Mouse (Mus musculus) Patski (cell line): Measurements from ENCODE around the gene Ccnd1. TPM values are rescaled to one million over a fixed set of nuclear protein-coding genes. Genes with fewer than 3 reads are reported as not detected.

Source experiments
- ATAC-seq: fragments of 100-300 bp; one replicate; pipeline ENCODE4 v1.8.0; 2021
- CTCF ChIA-PET: fragments of 350-600 bp; sonication (Branson Sonifier 250); formaldehyde crosslinking; loops from one replicate; lab custom pipeline; 2022; ENCODE audit warnings: inconsistent platforms; lab: Charles Lee
- POLR2A ChIA-PET: fragments of 350-600 bp; sonication (Branson Sonifier 250); formaldehyde crosslinking; loops from one replicate; lab custom pipeline; 2022; ENCODE audit warnings: antibody characterized with exemption, inconsistent platforms; lab: Charles Lee
- DNase-seq: peaks from one replicate; pipeline ENCODE4 v3.0.0-alpha.2; 2011; ENCODE audit warnings: low read depth, low spot score
- H3K27me3 ChIP-seq: fragments of 371-371 bp; one replicate; pipeline ENCODE4 v1.5.1; 2021
- CTCF ChIP-seq: fragments of 100-300 bp; IDR thresholded peaks from one replicate; pipeline ENCODE4 v1.5.1; 2021
- in situ Hi-C: fragments of 300-500 bp; cut with MboI; formaldehyde crosslinking; loops from 3 replicates; pipeline ENCODE4 v1.11.1; 2018; ENCODE audit warnings: low pct_unique_long_range_greater_than_20kb, mixed read lengths
- polyA plus RNA-seq: library from polyadenylated mRNA; unstranded; gene quantifications from one replicate; pipeline ENCODE4 v1.2.3, GENCODE M21; 2021

Gene Ccnd1
- polyA plus RNA-seq, 1 experiment from 2014 or later: 110 TPM

DNA sequence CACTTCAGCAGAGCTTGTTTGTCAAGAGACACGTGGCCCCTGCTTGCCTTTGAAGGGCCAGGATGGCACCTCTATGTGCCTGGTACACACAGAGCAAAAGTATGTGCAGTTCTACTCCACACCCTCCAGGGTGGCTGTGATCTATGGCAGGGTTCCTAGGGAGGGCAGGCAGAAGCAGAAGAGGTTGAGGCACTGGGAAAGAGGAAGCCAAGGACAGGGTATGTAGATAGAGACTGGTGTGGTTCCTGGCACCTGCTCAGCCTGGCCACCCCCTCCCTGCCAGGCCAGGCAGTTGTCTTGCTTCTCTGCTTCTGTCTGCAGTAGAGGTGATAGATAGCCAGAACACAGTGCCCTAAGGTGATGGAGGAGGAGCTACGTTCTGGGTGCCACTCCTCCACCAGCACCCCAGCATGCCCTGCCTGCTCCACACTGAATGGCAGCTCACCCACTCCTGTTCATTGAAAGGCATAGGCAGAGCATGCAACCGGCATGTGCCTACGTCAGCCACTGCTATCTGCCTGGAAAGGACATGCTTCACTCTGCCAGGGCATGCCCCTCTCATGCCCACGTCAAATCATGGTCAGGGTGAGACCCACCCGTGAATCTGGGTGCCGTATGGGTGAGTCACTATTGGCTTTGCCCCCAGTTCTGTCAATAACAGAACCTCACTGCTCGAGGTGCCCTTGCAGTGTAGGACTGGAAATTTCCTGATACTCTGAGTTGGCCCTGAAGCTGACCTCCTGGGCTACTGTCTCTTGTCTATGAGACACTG is 31.5 kb upstream of the Ccnd1 start:
- in situ Hi-C loops: no loop called here
- TF ChIP-seq CTCF: no peak
- H3K27me3 ChIP-seq: no peaks in the 10 kb centered on the region
- ATAC-seq: peak; percentile 31
- CTCF ChIA-PET: interaction anchor here (2.0 kb wide), 1 partner anchor 31 kb away, joined by 5 read pairs; the partner anchor contains the start of gene Ccnd1
- POLR2A ChIA-PET: interaction anchor here (0.6 kb wide), 1 partner anchor 140 kb away, joined by 3 read pairs; no protein-coding TSS in a partner anchor
- DNase-seq: no peak

DNA sequence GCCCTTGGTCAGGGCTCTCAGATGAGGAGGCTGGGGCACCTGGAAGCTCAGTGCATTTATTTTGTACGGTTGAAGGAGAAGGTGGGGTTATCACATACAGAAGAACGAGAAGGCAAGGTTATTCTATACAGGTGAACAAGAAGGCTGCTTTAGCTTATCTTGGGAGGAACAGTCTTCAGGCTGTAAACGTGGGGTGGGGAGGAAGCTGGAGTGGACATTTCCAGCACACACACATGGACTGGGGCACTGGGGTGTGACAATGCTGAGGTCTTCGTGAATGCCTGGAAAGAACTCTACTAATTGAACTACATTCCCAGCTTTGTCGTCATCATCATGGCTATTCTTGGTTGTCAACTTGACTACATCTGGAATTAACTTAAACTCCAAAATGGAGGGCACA is 26.2 kb upstream of the Ccnd1 start:
- TF ChIP-seq CTCF: no peak
- ATAC-seq (no peak), DNase-seq (no peak)
- ChIA-PET CTCF (interaction anchor here (1.4 to 1.8 kb wide), 2 partner anchors 21 to 24 kb away, joined by 3 to 4 read pairs; no protein-coding TSS in a partner anchor), POLR2A (no interaction called here)
- H3K27me3 ChIP-seq: no peaks in the 10 kb centered on the region
- in situ Hi-C loops: no loop called here

DNA sequence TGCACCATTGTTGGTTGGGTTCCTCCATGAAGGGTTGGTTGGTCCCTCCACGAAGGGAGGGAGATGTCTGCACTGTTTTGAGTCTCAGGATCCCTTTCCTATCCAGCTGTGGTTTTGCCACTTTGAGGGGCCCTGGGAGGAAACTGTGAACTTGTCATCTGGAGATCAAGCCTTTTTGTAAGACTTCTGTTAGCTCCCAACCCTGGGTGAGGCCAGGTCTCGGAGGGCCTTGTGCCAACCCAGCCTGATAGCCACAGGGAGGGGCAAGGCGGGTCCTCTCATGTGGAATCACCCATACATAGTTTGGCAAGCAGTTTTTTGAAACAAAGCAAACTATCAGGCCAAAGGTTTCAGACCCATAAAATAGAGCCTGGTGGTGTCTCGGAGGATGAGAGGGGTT is 24.6 kb upstream of the Ccnd1 start:
- no peaks in the 10 kb centered on the region for H3K27me3 ChIP-seq
- ATAC-seq (no peak), DNase-seq (no peak)
- CTCF ChIA-PET: interaction anchor here (1.3 to 3.3 kb wide), 5 partner anchors 12 to 251 kb away, joined by 3 to 7 read pairs (median 4); no protein-coding TSS in a partner anchor
- in situ Hi-C loops: no loop called here
- POLR2A ChIA-PET: interaction anchor here (0.6 to 1.0 kb wide), 4 partner anchors 23 to 91 kb away, joined by 3 read pairs; no protein-coding TSS in a partner anchor
- no peak for TF ChIP-seq CTCF

DNA sequence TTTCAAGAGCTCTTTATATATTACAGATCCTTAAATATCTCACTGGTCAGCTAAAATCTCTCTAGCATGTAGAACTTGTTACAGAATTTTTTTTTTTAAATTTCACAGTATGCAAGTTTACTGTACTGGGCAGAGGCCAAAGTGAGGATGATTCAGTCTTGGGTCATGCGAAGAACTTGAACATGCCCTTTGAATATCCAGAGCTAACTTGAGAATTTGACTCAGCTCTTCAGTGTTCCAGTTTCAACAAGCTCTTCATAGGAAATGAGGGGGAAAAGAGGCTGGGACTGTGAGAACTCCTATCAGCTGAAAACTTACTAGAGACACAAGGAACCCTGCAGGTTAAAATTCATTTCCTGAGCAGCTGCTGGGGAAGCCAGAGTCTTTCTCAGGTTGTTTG is 24.2 kb upstream of the Ccnd1 start:
- ChIA-PET POLR2A (interaction anchor here (0.6 to 1.0 kb wide), 4 partner anchors 23 to 91 kb away, joined by 3 read pairs; no protein-coding TSS in a partner anchor), CTCF (interaction anchor here (1.3 to 3.3 kb wide), 5 partner anchors 11 to 251 kb away, joined by 3 to 7 read pairs (median 4); no protein-coding TSS in a partner anchor)
- TF ChIP-seq CTCF: no peak
- H3K27me3 ChIP-seq: no peaks in the 10 kb centered on the region
- ATAC-seq (peak; percentile 47), DNase-seq (peak; percentile 59)
- in situ Hi-C loops: no loop called here

DNA sequence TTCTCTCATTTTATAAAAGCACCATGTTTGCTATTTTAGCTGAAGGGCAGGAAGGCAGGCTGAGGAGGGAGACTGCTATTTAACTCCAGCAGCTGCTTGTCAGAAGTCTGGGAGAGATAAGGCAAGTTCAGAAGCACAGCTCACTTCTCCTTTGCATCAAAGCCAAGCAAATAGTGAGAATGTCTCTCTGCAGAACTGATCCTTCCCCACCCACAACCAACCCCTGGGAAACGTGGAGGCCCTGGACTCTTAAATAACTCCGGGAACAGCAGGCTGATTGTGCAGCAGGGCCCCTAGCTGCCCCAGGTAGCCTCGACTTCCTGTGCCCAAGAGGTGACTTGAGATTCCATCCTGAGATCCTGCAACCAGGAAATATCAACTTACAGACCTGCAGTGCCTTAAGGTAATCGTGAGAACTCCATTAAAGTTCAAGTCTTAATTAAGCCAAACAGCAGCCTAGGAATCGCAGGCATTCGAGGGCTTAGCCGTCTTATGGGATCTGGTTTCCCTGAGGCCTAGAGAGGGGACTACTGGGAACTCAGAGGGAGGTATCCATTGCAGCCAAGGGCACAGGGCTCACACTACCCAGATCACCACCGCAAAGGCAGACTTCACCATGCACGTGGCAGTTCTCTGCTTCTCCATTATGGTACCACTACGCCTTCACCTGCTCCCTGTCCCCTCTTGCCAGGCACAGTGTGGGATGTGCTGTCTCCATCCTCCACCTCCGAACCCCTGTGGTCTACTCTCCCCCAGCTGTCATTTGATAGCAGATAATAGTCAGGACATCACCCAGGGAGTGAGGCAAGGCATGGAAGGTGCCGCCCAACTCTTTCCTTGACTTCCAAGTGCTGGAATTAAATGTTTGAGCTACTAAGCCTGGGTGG is 19.0 kb upstream of the Ccnd1 start:
- H3K27me3 ChIP-seq: no peaks in the 10 kb centered on the region
- no peak for TF ChIP-seq CTCF
- ChIA-PET POLR2A (interaction anchor here (1.3 to 1.5 kb wide), 2 partner anchors 13 to 22 kb away, joined by 3 to 5 read pairs; no protein-coding TSS in a partner anchor), CTCF (no interaction called here)
- in situ Hi-C loops: no loop called here
- DNase-seq (no peak), ATAC-seq (no peak)

DNA sequence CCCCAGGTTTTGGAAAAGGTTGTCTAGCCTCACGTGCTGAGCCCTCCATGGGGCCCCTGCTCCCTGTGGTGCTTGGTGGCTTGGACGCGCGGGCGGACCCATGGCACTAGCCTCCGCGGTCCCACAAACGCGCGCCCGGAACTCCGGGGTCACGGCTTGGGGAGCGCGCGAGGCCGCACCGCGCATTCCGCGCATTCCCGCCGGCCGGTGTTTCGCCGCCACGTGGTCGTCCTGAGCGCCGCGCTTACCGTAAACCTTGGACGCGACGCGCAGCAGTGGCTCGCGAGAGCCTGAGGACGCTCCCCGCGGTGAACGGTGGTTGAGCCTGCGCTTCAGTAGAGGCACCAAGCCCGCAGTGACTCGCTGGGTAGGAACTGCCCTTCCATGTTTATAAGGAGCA is 3.5 kb upstream of the Ccnd1 start:
- in situ Hi-C loops: loop anchor here (5.0 kb wide), 1 partner anchor 104 kb away; no protein-coding TSS in a partner anchor
- ChIA-PET POLR2A (no interaction called here), CTCF (no interaction called here)
- peak; percentile 31 for ATAC-seq
- no peaks in the 10 kb centered on the region for H3K27me3 ChIP-seq
- no peak for TF ChIP-seq CTCF
- no peak for DNase-seq

DNA sequence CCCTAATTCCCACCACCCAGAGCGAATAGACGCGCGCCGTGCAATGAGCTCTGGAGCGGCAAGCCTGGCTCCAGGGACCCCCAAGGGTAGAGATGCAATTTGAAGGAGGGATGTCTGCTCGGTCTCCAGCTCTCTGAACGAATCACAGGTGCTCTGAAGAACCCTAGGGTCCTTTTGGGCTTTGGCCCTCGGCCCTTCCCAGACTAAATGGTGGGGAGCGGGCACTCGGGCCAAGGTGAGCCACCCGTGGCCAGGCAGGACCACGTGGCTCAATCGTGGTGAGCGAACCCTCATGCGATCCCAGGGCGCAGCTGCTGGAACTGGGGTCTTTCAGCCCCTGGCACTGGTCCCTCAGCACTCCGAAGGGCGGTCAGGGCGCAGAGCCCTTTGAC is 3.0 kb upstream of the Ccnd1 start:
- ATAC-seq (no peak), DNase-seq (no peak)
- in situ Hi-C loops: loop anchor here (5.0 kb wide), 1 partner anchor 105 kb away; no protein-coding TSS in a partner anchor
- TF ChIP-seq CTCF: no peak
- POLR2A ChIA-PET: no interaction called here
- H3K27me3 ChIP-seq: no peaks in the 10 kb centered on the region
- CTCF ChIA-PET: no interaction called here

DNA sequence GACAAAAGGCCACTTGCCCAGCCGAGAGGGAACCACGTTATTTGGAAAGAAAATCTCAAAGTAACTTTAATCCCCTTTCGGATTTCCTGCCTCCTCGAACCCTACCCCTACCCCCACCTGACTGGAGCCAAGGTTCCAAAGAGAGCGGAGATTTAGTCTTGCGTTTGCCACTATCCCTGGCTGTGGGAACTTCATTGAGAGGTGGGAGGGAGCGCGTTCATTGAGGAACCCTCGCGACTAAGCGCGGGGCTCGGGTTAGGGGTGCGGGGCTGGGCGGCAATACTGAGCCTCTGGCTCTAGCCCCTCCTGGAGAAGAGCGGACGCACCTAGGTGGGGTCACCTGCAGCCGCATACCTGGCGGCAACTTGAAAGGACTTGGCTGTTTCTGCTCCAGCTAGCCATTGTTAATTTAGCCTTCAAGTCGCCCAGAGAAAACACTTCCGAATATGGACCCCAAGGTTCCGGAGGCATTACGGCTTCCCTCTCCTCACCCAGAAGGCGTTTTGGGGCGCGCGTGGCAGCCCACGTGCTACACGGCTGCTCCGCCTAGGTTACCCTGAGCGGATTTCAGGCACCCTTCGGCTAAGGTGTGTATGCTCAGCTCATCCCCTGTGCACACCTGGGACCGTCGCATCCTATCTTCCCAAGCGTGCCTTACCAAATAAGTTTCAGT is 2.5 kb upstream of the Ccnd1 start:
- in situ Hi-C loops: loop anchor here (5.0 kb wide), 1 partner anchor 105 kb away; no protein-coding TSS in a partner anchor
- no peaks in the 10 kb centered on the region for H3K27me3 ChIP-seq
- TF ChIP-seq CTCF: no peak
- POLR2A ChIA-PET: no interaction called here
- ATAC-seq (no peak), DNase-seq (no peak)
- CTCF ChIA-PET: interaction anchor here (0.8 kb wide), 1 partner anchor 163 kb away, joined by 3 read pairs; no protein-coding TSS in a partner anchor

DNA sequence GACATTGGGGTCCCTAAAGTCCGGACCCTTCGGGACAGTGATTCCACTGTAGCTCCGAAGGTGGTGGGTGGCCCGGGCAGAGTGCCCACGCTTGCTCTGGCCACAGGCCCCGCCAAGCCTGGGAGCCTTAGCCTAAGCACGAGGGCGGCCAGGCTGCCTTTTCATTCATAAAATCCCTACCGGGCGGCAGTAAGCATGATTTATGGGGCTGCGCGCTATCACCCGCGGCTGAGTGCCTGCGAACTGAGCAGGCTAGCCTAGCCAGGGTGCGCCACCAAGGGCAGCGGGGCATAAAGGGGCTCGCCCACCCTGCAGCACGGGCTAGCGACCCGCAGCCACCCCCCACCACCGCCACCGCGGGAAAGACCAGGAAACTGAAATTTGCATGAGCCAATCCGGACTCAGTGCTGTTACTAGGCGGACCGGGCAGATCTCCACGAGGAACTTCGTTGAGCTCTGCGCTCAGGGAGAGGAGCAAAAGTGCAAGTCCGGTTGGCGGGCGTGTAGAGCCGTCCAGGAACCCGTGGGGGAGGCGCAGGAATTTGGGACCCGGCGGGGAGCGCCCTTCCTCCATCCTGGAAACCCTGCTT is 1.6 kb upstream of the Ccnd1 start:
- ATAC-seq (peak; percentile 8), DNase-seq (no peak)
- ChIA-PET POLR2A (interaction anchor here (1.1 to 4.2 kb wide), 2 partner anchors 22 to 171 kb away, joined by 3 to 21 read pairs; no protein-coding TSS in a partner anchor), CTCF (interaction anchor here (0.8 kb wide), 1 partner anchor 164 kb away, joined by 3 read pairs; no protein-coding TSS in a partner anchor)
- in situ Hi-C loops: loop anchor here (5.0 kb wide), 1 partner anchor 106 kb away; no protein-coding TSS in a partner anchor
- H3K27me3 ChIP-seq: no peaks in the 10 kb centered on the region
- TF ChIP-seq CTCF: no peak
